Mouse (Mus musculus): ENCODE data around the gene Pitpnc1. TPM values are rescaled to one million over a fixed set of nuclear protein-coding genes. Genes with fewer than 3 reads are reported as not detected.

Gene Pitpnc1
- total and polyA plus RNA-seq, 3 experiments = 2.4 to 5.4 (median 3.6) TPM

- in situ Hi-C loops (cut with MboI; ENCODE audit: low pct_ligation_motif_present, low pct_unique_long_range_greater_than_20kb, low sequenced_read_pairs) = no loop called here
- Histone ChIP-seq H3K79me2 (replicated peaks; ENCODE audit: control insufficient read depth, extremely low read depth, insufficient read depth, poor library complexity, severe bottlenecking) (no peaks in the 10 kb centered on the region), H3K4me1 (ENCODE audit: control insufficient read depth in 1 of 2, insufficient read depth in 2 of 2) (peaks cover 3 to 5% of the 10 kb centered on the region in 2 experiments; a peak in 1 of 4 replicates), H3K9ac (ENCODE audit: insufficient read depth, low read depth) (no peak overlapping the region), H3K4me2 (ENCODE audit: insufficient read depth, low read depth, poor library complexity, severe bottlenecking) (no peak overlapping the region), H3K27me3 (replicated peaks) (no peaks in the 10 kb centered on the region), H3K4me3 (replicated peaks in 1 of 3; ENCODE audit: low read depth in 2 of 3, low read length in 2 of 3, poor library complexity in 1 of 3) (no peak overlapping the region), H3K27ac (ENCODE audit: insufficient read depth, low read depth) (no peak overlapping the region), H3K9me3 (replicated peaks; ENCODE audit: low read length) (peaks cover 5% of the 10 kb centered on the region), H3K36me3 (replicated peaks in 1 of 2; ENCODE audit: control insufficient read depth in 1 of 2, insufficient read depth in 1 of 2, low read length in 1 of 2) (no peaks in the 10 kb centered on the region)
- dilution Hi-C loops (cut with MboI; ENCODE audit: extremely low pct_ligation_motif_present, extremely low pct_unique_long_range_greater_than_20kb, low sequenced_read_pairs) = no loop called here
- DNase-seq (ENCODE audit: extremely low read depth) = no peak
- peak; percentile 44; the same call in 1 of the 2 replicates for TF ChIP-seq BHLHE40 (IDR thresholded peaks at IDR 0.05; ENCODE audit: low read depth, low read length)
- TF ChIP-seq ZKSCAN1 (IDR thresholded peaks at IDR 0.05; ENCODE audit: borderline replicate concordance, low read depth, low read length) = no peak
- no peak for TF ChIP-seq KAT2A (IDR thresholded peaks at IDR 0.05; ENCODE audit: insufficient replicate concordance, low read length)
- no peak for TF ChIP-seq POLR2A (IDR thresholded peaks at IDR 0.05; ENCODE audit: low read depth, low read length)
These were observed 206.7 kb downstream of the Pitpnc1 start for GRCm38 (mm10) chr11:107263838-107264237.

DNA sequence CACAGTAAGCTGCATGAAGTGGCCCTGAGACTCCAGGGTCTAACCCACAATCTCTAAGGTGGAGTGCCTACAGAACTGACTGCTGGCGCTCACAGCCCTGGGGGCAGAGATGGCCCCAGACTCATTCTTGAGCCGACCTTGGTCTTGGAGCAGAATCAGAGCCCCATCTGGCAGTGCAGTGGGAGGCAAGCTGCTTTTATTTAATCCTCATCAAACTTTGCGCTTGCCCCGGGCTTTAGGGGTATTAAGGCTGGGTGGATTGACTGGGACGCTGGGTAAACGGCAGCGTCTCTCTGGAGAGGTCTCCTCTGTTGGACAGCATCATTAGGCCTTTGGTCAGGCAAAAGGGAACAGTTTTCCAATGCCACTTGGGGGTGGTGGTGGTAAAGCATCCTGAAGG is 211.1 kb downstream of the Pitpnc1 start:
- TF ChIP-seq EP300 (IDR thresholded peaks at IDR 0.05; ENCODE audit: low read length) = no peak
- TF ChIP-seq ZC3H11A (IDR thresholded peaks at IDR 0.05; ENCODE audit: low read depth, low read length) = no peak
- no peak for TF ChIP-seq CTCF (conservative IDR thresholded peaks at IDR 0.05 in 1 of 2, IDR thresholded peaks at IDR 0.05 in 1 of 2; ENCODE audit: low read depth in 2 of 2, low read length in 2 of 2)
- Histone ChIP-seq H3K9me3 (replicated peaks; ENCODE audit: low read length) (no peaks in the 10 kb centered on the region), H3K27ac (ENCODE audit: insufficient read depth, low read depth) (no peak overlapping the region), H3K27me3 (replicated peaks) (no peaks in the 10 kb centered on the region), H3K4me1 (ENCODE audit: control insufficient read depth in 1 of 2, insufficient read depth in 2 of 2) (peaks cover 3 to 5% of the 10 kb centered on the region in 2 experiments; a peak in 1 of 4 replicates), H3K4me2 (ENCODE audit: insufficient read depth, low read depth, poor library complexity, severe bottlenecking) (no peak overlapping the region), H3K9ac (ENCODE audit: insufficient read depth, low read depth) (no peak overlapping the region), H3K79me2 (replicated peaks; ENCODE audit: control insufficient read depth, extremely low read depth, insufficient read depth, poor library complexity, severe bottlenecking) (no peaks in the 10 kb centered on the region), H3K36me3 (replicated peaks in 1 of 2; ENCODE audit: control insufficient read depth in 1 of 2, insufficient read depth in 1 of 2, low read length in 1 of 2) (peaks cover 0 to 2% of the 10 kb centered on the region in 2 experiments), H3K4me3 (replicated peaks in 1 of 3; ENCODE audit: low read depth in 2 of 3, low read length in 2 of 3, poor library complexity in 1 of 3) (no peak overlapping the region)
- no peak for DNase-seq (ENCODE audit: extremely low read depth)
- dilution Hi-C loops (cut with MboI; ENCODE audit: extremely low pct_ligation_motif_present, extremely low pct_unique_long_range_greater_than_20kb, low sequenced_read_pairs) = no loop called here
- in situ Hi-C loops (cut with MboI; ENCODE audit: low pct_ligation_motif_present, low pct_unique_long_range_greater_than_20kb, low sequenced_read_pairs) = no loop called here

- Histone ChIP-seq H3K79me2 (replicated peaks; ENCODE audit: control insufficient read depth, extremely low read depth, insufficient read depth, poor library complexity, severe bottlenecking) (no peaks in the 10 kb centered on the region), H3K27me3 (replicated peaks) (no peaks in the 10 kb centered on the region), H3K4me2 (ENCODE audit: insufficient read depth, low read depth, poor library complexity, severe bottlenecking) (no peak overlapping the region), H3K9ac (ENCODE audit: insufficient read depth, low read depth) (no peak overlapping the region), H3K4me3 (replicated peaks in 1 of 3; ENCODE audit: low read depth in 2 of 3, low read length in 2 of 3, poor library complexity in 1 of 3) (no peak overlapping the region), H3K36me3 (replicated peaks in 1 of 2; ENCODE audit: control insufficient read depth in 1 of 2, insufficient read depth in 1 of 2, low read length in 1 of 2) (peaks cover 0 to 8% of the 10 kb centered on the region in 2 experiments), H3K4me1 (ENCODE audit: control insufficient read depth in 1 of 2, insufficient read depth in 2 of 2) (no peaks in the 10 kb centered on the region), H3K9me3 (replicated peaks; ENCODE audit: low read length) (no peaks in the 10 kb centered on the region), H3K27ac (ENCODE audit: insufficient read depth, low read depth) (no peak overlapping the region)
- dilution Hi-C loops (cut with MboI; ENCODE audit: extremely low pct_ligation_motif_present, extremely low pct_unique_long_range_greater_than_20kb, low sequenced_read_pairs) (no loop called here), in situ Hi-C loops (cut with MboI; ENCODE audit: low pct_ligation_motif_present, low pct_unique_long_range_greater_than_20kb, low sequenced_read_pairs) (no loop called here)
- DNase-seq (ENCODE audit: extremely low read depth) = peak; percentile 36
- no peak for TF ChIP-seq RCOR1 (conservative IDR thresholded peaks at IDR 0.05; ENCODE audit: low read depth, low read length)
- TF ChIP-seq RAD21 (IDR thresholded peaks at IDR 0.05; ENCODE audit: low read depth, low read length) = peak; percentile 15
- TF ChIP-seq CTCF (conservative IDR thresholded peaks at IDR 0.05 in 1 of 2, IDR thresholded peaks at IDR 0.05 in 1 of 2; ENCODE audit: low read depth in 2 of 2, low read length in 2 of 2) = peak; percentile 60 to 80
These were observed 215.3 kb downstream of the Pitpnc1 start for GRCm38 (mm10) chr11:107255185-107255584.
